Mouse (Mus musculus) liver, embryonic 14.5 days (tissue): ENCODE measurements around the gene Klhl29.

Experiments
- CTCF ChIP-seq: IDR thresholded peaks from 2 replicates; pipeline ENCODE4 v1.5.1; 2016; ENCODE audit warnings: antibody characterized with exemption, low read depth, control low read depth
- EP300 ChIP-seq: IDR thresholded peaks from 2 replicates; pipeline ENCODE4 v1.6.1; 2016; ENCODE audit warnings: antibody characterized with exemption, low read depth

- TF ChIP-seq CTCF (no peak), EP300 (no peak)
Observed at GRCm38 (mm10) chr12:5334175-5334574, 41.3 kb downstream of the Klhl29 start.
